Mouse (Mus musculus) spleen, adult 2 months (tissue): ENCODE data around the gene Lrrc4c. TPM values are rescaled to one million over a fixed set of nuclear protein-coding genes. Genes with fewer than 3 reads are reported as not detected.

ENCODE experiments used
- DNase-seq, 2 experiments: peaks; one replicate each; pipeline versions ENCODE4 v3.0.0 to v3.0.0-alpha.2; 2012 to 2021; ENCODE audit warnings: low spot score in 2 of 2, low read depth in 1 of 2
- H3K27ac ChIP-seq: fragments of 200-500 bp; 2 replicates; pipeline ENCODE4 v1.5.1; 2012; ENCODE audit warnings: low read length, inconsistent platforms; ENCODE audit not compliant: insufficient read depth
- H3K27me3 ChIP-seq: fragments of 200-500 bp; 2 replicates; pipeline ENCODE4 v1.6.1; 2012; ENCODE audit warnings: mild to moderate bottlenecking, moderate library complexity, low read length, inconsistent platforms; ENCODE audit not compliant: control insufficient read depth, insufficient read depth
- H3K36me3 ChIP-seq: fragments of 200-500 bp; 2 replicates; pipeline ENCODE4 v1.6.1; 2012; ENCODE audit warnings: mild to moderate bottlenecking, low read length, inconsistent platforms; ENCODE audit not compliant: control insufficient read depth, insufficient read depth
- H3K4me1 ChIP-seq: fragments of 200-500 bp; 2 replicates; pipeline ENCODE4 v1.6.1; 2011; ENCODE audit warnings: inconsistent platforms; ENCODE audit not compliant: control insufficient read depth, insufficient read depth, insufficient read length
- H3K4me3 ChIP-seq: fragments of 200-500 bp; 2 replicates; pipeline ENCODE4 v1.5.1; 2011; ENCODE audit warnings: mild to moderate bottlenecking, inconsistent platforms; ENCODE audit not compliant: insufficient read depth, insufficient read length; ENCODE audit errors: extremely low read depth
- CTCF ChIP-seq: fragments of 200-500 bp; IDR thresholded peaks from 2 replicates; pipeline ENCODE4 v1.5.1; 2011; ENCODE audit warnings: mild to moderate bottlenecking, inconsistent platforms; ENCODE audit not compliant: insufficient read depth, insufficient read length, insufficient replicate concordance; ENCODE audit errors: extremely low read depth
- POLR2A ChIP-seq: fragments of 200-500 bp; IDR thresholded peaks from 2 replicates; pipeline ENCODE4 v1.6.1; 2011; ENCODE audit warnings: low read depth, low read length, inconsistent platforms
- WGBS: fragments of 180-500 bp; shearing (Covaris S2); methylation state at CpG from one replicate; pipeline ENCODE4 v1.1.7; 2018; 5-methylcytosine and 5-hydroxymethylcytosine counted together
- polyA plus RNA-seq: library from polyadenylated mRNA; depleted of rRNA; stranded (reverse); fragments of >200 nt; gene quantifications from 2 replicates; pipeline ENCODE4 v1.2.3, GENCODE M21; 2012

Gene Lrrc4c
- polyA plus RNA-seq, 1 experiment: 0.43 TPM

DNA sequence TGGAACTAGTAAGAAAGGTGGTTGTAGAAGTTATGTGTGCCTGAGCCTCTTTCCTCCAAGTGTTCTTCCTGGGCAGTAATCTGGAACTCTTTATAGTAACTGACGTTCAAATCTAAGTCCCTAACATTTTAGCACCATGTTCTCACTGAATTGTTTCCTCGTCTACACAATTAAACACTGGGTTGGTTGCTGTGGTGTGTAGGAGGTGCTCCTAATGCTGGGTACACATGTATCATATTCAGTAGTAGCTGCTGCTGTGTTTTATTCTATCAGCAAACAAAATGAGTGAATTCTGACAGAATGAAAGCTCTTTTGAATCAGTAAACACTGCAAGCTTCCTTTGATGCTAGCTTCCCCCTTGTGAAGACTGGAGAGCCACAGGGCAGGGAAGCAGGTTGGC, 1246.5 kb downstream of the Lrrc4c start:
- TF ChIP-seq POLR2A (no peak), CTCF (no peak)
- H3K36me3 ChIP-seq: no peaks in the 10 kb centered on the region
- no peak overlapping the region for H3K27ac ChIP-seq
- DNase-seq: no peak
- 67% methylated on average over 2 of the region's 2 CpGs for WGBS
- H3K4me1 ChIP-seq: no peaks in the 10 kb centered on the region
- no peak overlapping the region for H3K4me3 ChIP-seq
- H3K27me3 ChIP-seq: no peaks in the 10 kb centered on the region

GRCm38 (mm10) chr2:97568954-97569353, 1251.0 kb downstream of the Lrrc4c start:
- Histone ChIP-seq H3K4me3 (no peak overlapping the region), H3K4me1 (no peaks in the 10 kb centered on the region), H3K36me3 (no peaks in the 10 kb centered on the region), H3K27ac (no peak overlapping the region), H3K27me3 (no peaks in the 10 kb centered on the region)
- no peak for DNase-seq
- no peak for TF ChIP-seq POLR2A
- no peak for TF ChIP-seq CTCF
- 82% methylated on average over 2 of the region's 2 CpGs for WGBS

DNA sequence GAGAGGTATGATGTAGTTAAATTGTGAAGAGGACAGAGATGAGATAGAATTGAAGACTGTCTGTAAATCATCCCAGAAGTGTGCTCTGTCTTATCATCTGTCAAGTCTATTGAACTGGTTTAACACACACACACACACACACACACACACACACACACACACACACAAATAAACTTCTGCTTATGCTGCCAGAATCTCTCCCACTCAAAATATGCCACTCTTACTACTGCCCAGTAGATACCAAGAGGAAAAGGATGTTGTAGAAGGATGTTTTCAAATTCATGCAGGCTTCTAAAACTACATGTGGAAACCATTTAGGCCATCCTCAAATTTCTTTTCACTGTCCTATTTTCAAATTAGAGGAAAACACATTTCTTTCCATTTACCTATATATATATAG, 1257.0 kb downstream of the Lrrc4c start:
- Histone ChIP-seq H3K36me3 (no peaks in the 10 kb centered on the region), H3K4me1 (no peaks in the 10 kb centered on the region), H3K27me3 (no peaks in the 10 kb centered on the region), H3K27ac (no peak overlapping the region), H3K4me3 (no peak overlapping the region)
- DNase-seq: no peak
- TF ChIP-seq POLR2A (no peak), CTCF (no peak)

- WGBS: 79% methylated on average over 2 of the region's 2 CpGs
- Histone ChIP-seq H3K36me3 (no peaks in the 10 kb centered on the region), H3K27ac (no peak overlapping the region), H3K27me3 (no peaks in the 10 kb centered on the region), H3K4me1 (no peaks in the 10 kb centered on the region), H3K4me3 (no peak overlapping the region)
- TF ChIP-seq POLR2A (no peak), CTCF (no peak)
- no peak for DNase-seq
Measured at GRCm38 (mm10) chr2:97581132-97581531, 1263.2 kb downstream of the Lrrc4c start.

DNA sequence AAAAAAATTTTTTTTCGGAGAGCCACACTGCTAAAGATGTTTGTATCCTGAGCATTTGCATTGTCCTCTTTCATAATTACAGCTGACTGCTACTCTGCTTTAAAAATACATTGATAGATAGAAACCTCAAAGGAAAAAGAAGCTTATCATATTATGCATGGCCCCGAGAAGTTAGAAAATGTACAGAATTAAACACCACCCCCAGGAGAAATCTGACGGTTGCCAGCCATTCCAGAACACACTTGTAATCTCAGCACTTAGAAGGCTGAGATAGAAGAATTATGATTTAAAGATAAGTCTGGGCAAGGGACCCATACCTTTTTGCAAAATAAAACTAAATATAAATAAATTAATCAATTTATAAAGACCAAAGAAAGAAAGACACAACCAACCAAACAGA, 1268.4 kb downstream of the Lrrc4c start:
- no peaks in the 10 kb centered on the region for H3K4me1 ChIP-seq
- H3K36me3 ChIP-seq: no peaks in the 10 kb centered on the region
- no peak for TF ChIP-seq CTCF
- TF ChIP-seq POLR2A: no peak
- no peak for DNase-seq
- 87% methylated on average over 3 of the region's 3 CpGs for WGBS
- H3K27ac ChIP-seq: no peak overlapping the region
- no peaks in the 10 kb centered on the region for H3K27me3 ChIP-seq
- H3K4me3 ChIP-seq: no peak overlapping the region

DNA sequence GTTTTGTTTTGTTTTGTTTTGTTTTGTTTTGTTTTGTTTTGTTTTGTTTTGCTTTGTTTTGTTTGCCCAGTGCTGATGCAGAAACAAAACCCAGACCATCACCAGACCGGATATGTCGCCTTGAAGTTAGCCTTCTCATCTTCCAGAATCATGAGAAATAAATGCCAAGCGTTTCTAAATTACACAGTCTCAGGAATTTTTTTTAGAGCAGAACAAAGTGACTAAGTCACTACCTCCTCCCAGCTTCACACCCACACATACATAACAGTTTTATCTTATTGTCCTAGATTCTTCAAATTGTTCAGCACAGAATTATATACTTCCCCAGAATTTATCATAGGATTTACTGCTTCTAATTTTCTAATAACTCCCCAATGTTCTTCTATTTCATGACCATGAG, 1272.6 kb downstream of the Lrrc4c start:
- DNase-seq: no peak
- H3K27me3 ChIP-seq: no peaks in the 10 kb centered on the region
- no peak for TF ChIP-seq POLR2A
- no peak for TF ChIP-seq CTCF
- no peaks in the 10 kb centered on the region for H3K4me1 ChIP-seq
- 91% methylated on average over 3 of the region's 3 CpGs for WGBS
- no peak overlapping the region for H3K4me3 ChIP-seq
- H3K36me3 ChIP-seq: no peaks in the 10 kb centered on the region
- H3K27ac ChIP-seq: no peak overlapping the region

DNA sequence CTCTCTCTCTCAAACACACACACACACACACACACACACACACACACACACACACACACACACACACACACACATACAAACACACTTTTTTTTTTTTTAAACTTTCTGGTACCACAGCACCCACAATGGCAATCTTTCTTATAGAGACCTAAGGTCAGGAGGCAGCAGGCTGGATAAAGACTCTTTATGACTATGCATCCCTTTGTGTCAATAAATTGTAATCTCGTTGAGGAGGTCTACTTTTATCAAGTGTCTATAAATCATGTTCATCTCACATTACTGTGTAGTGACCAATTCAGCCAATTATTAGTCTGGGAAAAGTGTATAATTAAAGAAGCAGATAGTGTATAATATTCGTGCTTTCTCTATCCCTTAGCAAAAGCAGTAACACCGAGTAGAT, 1286.2 kb downstream of the Lrrc4c start:
- H3K27ac ChIP-seq: no peak overlapping the region
- no peak for DNase-seq
- WGBS: 70% methylated on average over 3 of the region's 3 CpGs
- no peaks in the 10 kb centered on the region for H3K27me3 ChIP-seq
- H3K4me1 ChIP-seq: no peaks in the 10 kb centered on the region
- no peak for TF ChIP-seq POLR2A
- H3K4me3 ChIP-seq: no peak overlapping the region
- H3K36me3 ChIP-seq: no peaks in the 10 kb centered on the region
